Mouse (Mus musculus) embryo, embryonic 9.5 days (tissue): ENCODE results near the gene Cd180.

ENCODE experiments used
- DNase-seq: peaks from one replicate; pipeline ENCODE4 v3.0.0-alpha.2; 2017; ENCODE audit errors: extremely low spot score

Cd180 gene

DNA sequence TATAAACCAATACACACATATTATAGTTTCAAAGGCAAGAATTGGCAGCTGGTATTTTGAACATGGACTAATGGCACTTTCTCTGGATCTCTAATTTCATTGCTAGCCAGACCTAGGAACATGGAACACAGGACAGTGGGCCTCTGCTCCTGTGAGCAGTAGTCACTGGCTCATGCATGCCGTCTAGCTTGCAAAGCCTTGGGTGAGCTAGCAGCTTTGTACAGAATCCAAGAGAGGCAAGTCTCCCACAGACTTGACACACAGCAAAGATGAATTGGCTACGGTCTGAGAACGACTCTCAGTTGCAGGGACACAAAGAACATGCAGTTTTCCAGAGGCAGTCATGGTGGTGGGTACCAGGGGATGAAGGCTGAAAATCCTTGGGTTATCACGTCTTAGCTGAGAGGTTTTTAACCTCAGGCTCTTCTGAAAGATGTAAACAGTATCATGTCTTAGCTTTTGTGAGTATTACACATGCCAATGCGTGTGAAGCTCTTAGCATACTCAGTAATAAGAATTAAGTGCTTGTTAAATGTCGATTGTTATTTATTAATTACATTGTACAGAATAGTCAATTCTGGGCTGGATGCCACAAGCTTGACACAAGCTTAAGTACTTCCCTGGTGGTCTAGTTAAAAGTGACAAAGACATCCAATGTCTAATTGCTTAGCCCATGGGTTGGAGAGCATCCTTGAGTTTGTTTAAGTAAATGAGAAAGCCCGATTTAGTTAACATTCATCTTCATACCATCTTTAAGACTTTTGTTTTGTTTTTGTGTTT is 90.4 kb downstream of the Cd180 start:
- no peak for DNase-seq

- DNase-seq, result no peak
These were observed 93.4 kb downstream of the Cd180 start for GRCm38 (mm10) chr13:102786666-102787230.
